Mouse (Mus musculus) heart, embryonic 11.5 days (tissue): ENCODE results near the gene Rdh7. TPM values are rescaled to one million over a fixed set of nuclear protein-coding genes. Genes with fewer than 3 reads are reported as not detected.

Experiments
- ATAC-seq: fragments of 200-750 bp; cut with Nextera tagmentation; replicated peaks from 2 replicates; pipeline ENCODE4 v1.8.0; 2017; ENCODE audit warnings: moderate library complexity; ENCODE audit not compliant: insufficient number of reproducible peaks, low FRiP score, low TSS enrichment
- H3K27ac ChIP-seq: fragments of 300-500 bp; sonication (generic); 2 replicates; pipeline ENCODE4 v1.5.1; 2014; ENCODE audit warnings: mild to moderate bottlenecking, low read depth, low read length
- H3K27me3 ChIP-seq: fragments of 300-500 bp; sonication (generic); 2 replicates; pipeline ENCODE4 v1.6.1; 2014; ENCODE audit warnings: mild to moderate bottlenecking, low read length, mixed read lengths; ENCODE audit not compliant: control insufficient read depth, insufficient read depth
- H3K36me3 ChIP-seq: fragments of 300-500 bp; sonication (generic); 2 replicates; pipeline ENCODE4 v1.6.1; 2014; ENCODE audit warnings: mild to moderate bottlenecking, low read length, moderate library complexity, mixed read lengths; ENCODE audit not compliant: control insufficient read depth, insufficient read depth
- H3K4me1 ChIP-seq: fragments of 300-500 bp; sonication (generic); 2 replicates; pipeline ENCODE4 v1.6.1; 2014; ENCODE audit warnings: low read length; ENCODE audit not compliant: control insufficient read depth, insufficient read depth
- H3K4me2 ChIP-seq: fragments of 300-500 bp; sonication (generic); 2 replicates; pipeline ENCODE4 v1.6.1; 2014; ENCODE audit warnings: mild to moderate bottlenecking, moderate library complexity
- H3K4me3 ChIP-seq: fragments of 300-500 bp; sonication (generic); 2 replicates; pipeline ENCODE4 v1.5.1; 2014; ENCODE audit warnings: low read depth, low read length
- H3K9ac ChIP-seq: fragments of 300-500 bp; sonication (generic); 2 replicates; pipeline ENCODE4 v1.6.1; 2014; ENCODE audit warnings: mild to moderate bottlenecking, low read depth, low read length, moderate library complexity
- H3K9me3 ChIP-seq: fragments of 300-500 bp; sonication (generic); replicated peaks from 2 replicates; pipeline ENCODE4 v1.6.1; 2016; ENCODE audit warnings: low read length; ENCODE audit not compliant: control insufficient read depth
- WGBS: fragments of 180-500 bp; shearing (Covaris S2); extraction: QIAGEN DNeasy Blood & Tissue Kit; methylation state at CpG from one replicate; pipeline ENCODE4 v1.1.7; 2014; ENCODE audit not compliant: insufficient replicate concordance; 5-methylcytosine and 5-hydroxymethylcytosine counted together
- polyA plus RNA-seq: library from polyadenylated mRNA; unstranded; fragments of >200 nt; fragmentation: Nextera tagmentation; extraction: Ambion mirVana; gene quantifications from 2 replicates; pipeline ENCODE4 v1.2.1, GENCODE M21; 2014

The Rdh7 gene
- polyA plus RNA-seq, 1 experiment from 2014 or later, result not detected

GRCm38 (mm10) chr10:127879155-127879688, 9.4 kb downstream of the Rdh7 start:
- Histone ChIP-seq H3K4me1 (no peaks in the 10 kb centered on the region; the same call in 1 of the 2 replicates), H3K27me3 (no peaks in the 10 kb centered on the region), H3K9me3 (no peaks in the 10 kb centered on the region), H3K27ac (no peak overlapping the region), H3K4me3 (no peak overlapping the region), H3K4me2 (no peak overlapping the region), H3K9ac (no peak overlapping the region), H3K36me3 (no peaks in the 10 kb centered on the region)
- ATAC-seq, result peak; percentile 55
- WGBS, result 75% methylated on average over 3 of the region's 3 CpGs

GRCm38 (mm10) chr10:127878262-127879057, 10.2 kb downstream of the Rdh7 start:
- H3K36me3 ChIP-seq, result no peaks in the 10 kb centered on the region
- ATAC-seq, result no peak; the same call in 1 of the 2 replicates
- H3K4me3 ChIP-seq, result no peak overlapping the region
- no peaks in the 10 kb centered on the region; the same call in 1 of the 2 replicates for H3K4me1 ChIP-seq
- H3K9ac ChIP-seq, result no peak overlapping the region
- no peaks in the 10 kb centered on the region for H3K9me3 ChIP-seq
- no peak overlapping the region for H3K27ac ChIP-seq
- no peaks in the 10 kb centered on the region for H3K27me3 ChIP-seq
- 47% methylated on average over 3 of the region's 3 CpGs for WGBS
- H3K4me2 ChIP-seq, result no peak overlapping the region

- H3K27me3 ChIP-seq, result no peaks in the 10 kb centered on the region
- H3K36me3 ChIP-seq, result no peaks in the 10 kb centered on the region
- no peak overlapping the region for H3K4me3 ChIP-seq
- H3K9me3 ChIP-seq, result no peaks in the 10 kb centered on the region
- no peak for ATAC-seq
- H3K4me2 ChIP-seq, result no peak overlapping the region
- H3K27ac ChIP-seq, result no peak overlapping the region
- WGBS, result 16% methylated on average over 2 of the region's 2 CpGs
- no peaks in the 10 kb centered on the region; the same call in 1 of the 2 replicates for H3K4me1 ChIP-seq
- H3K9ac ChIP-seq, result no peak overlapping the region
Observed at GRCm38 (mm10) chr10:127877681-127878080, 10.9 kb downstream of the Rdh7 start.

GRCm38 (mm10) chr10:127872484-127872883, 16.1 kb downstream of the Rdh7 start:
- Histone ChIP-seq H3K4me1 (no peaks in the 10 kb centered on the region), H3K9me3 (peaks cover 2% of the 10 kb centered on the region; the same call in 1 of the 2 replicates), H3K4me3 (no peak overlapping the region), H3K9ac (no peak overlapping the region), H3K27me3 (no peaks in the 10 kb centered on the region), H3K36me3 (no peaks in the 10 kb centered on the region), H3K27ac (no peak overlapping the region), H3K4me2 (no peak overlapping the region)
- no peak for ATAC-seq
- 60% methylated on average over 4 of the region's 4 CpGs for WGBS

GRCm38 (mm10) chr10:127866232-127866631, 22.4 kb downstream of the Rdh7 start, which contains the start of gene Rdh16f2:
Gene Rdh16f2 (plus strand): TSS chr10:127866474.
- Histone ChIP-seq H3K9me3 (peaks cover 2% of the 10 kb centered on the region; the same call in 1 of the 2 replicates), H3K9ac (no peak within 1 kb of the TSS), H3K4me1 (no peaks in the 10 kb centered on the region), H3K4me2 (no peak within 1 kb of the TSS), H3K4me3 (no peak within 1 kb of the TSS), H3K27ac (no peak within 1 kb of the TSS), H3K27me3 (no peaks in the 10 kb centered on the region), H3K36me3 (no peaks in the 10 kb centered on the region)
- no peak for ATAC-seq
- 76% methylated on average over 3 of the region's 3 CpGs for WGBS

GRCm38 (mm10) chr10:127864931-127865330, 23.7 kb downstream of the Rdh7 start:
- no peaks in the 10 kb centered on the region for H3K4me1 ChIP-seq
- H3K27me3 ChIP-seq, result no peaks in the 10 kb centered on the region
- H3K9me3 ChIP-seq, result no peaks in the 10 kb centered on the region
- no peak overlapping the region for H3K9ac ChIP-seq
- H3K36me3 ChIP-seq, result no peaks in the 10 kb centered on the region
- H3K27ac ChIP-seq, result no peak overlapping the region
- no peak for ATAC-seq
- no peak overlapping the region for H3K4me2 ChIP-seq
- H3K4me3 ChIP-seq, result no peak overlapping the region

- Histone ChIP-seq H3K27me3 (no peaks in the 10 kb centered on the region), H3K4me2 (no peak overlapping the region), H3K36me3 (no peaks in the 10 kb centered on the region), H3K27ac (no peak overlapping the region), H3K4me1 (no peaks in the 10 kb centered on the region), H3K4me3 (no peak overlapping the region), H3K9me3 (no peaks in the 10 kb centered on the region; the same call in 1 of the 2 replicates), H3K9ac (no peak overlapping the region)
- no peak for ATAC-seq
Observed at GRCm38 (mm10) chr10:127856376-127856775, 32.2 kb downstream of the Rdh7 start.

- Histone ChIP-seq H3K4me2 (no peak within 1 kb of the TSS), H3K9ac (no peak within 1 kb of the TSS), H3K4me1 (no peaks in the 10 kb centered on the region), H3K27me3 (no peaks in the 10 kb centered on the region), H3K27ac (no peak within 1 kb of the TSS), H3K4me3 (no peak within 1 kb of the TSS), H3K36me3 (no peaks in the 10 kb centered on the region), H3K9me3 (no peaks in the 10 kb centered on the region)
- 54% methylated on average over 1 of the region's 1 CpGs for WGBS
- no peak for ATAC-seq
Observed at GRCm38 (mm10) chr10:127849628-127850027, 39.0 kb downstream of the Rdh7 start, which contains the start of gene Rdh19. Gene Rdh19 (plus strand): TSS chr10:127849928.

GRCm38 (mm10) chr10:127848089-127848488, 40.5 kb downstream of the Rdh7 start:
- no peak overlapping the region for H3K9ac ChIP-seq
- H3K36me3 ChIP-seq, result no peaks in the 10 kb centered on the region
- no peaks in the 10 kb centered on the region for H3K9me3 ChIP-seq
- H3K27ac ChIP-seq, result no peak overlapping the region
- H3K4me3 ChIP-seq, result no peak overlapping the region
- H3K4me1 ChIP-seq, result no peaks in the 10 kb centered on the region
- no peak overlapping the region for H3K4me2 ChIP-seq
- 71% methylated on average over 1 of the region's 1 CpGs for WGBS
- no peaks in the 10 kb centered on the region for H3K27me3 ChIP-seq
- no peak for ATAC-seq
